Mouse (Mus musculus): ENCODE measurements around the gene Alg9.
"Not testable (repeated sequence)": the region's sequence is repeated elsewhere in the genome, so short reads cannot be mapped to it uniquely, and the experiment has no call there.

Alg9 gene

GRCm38 (mm10) chr9:50819716-50820115 lies 44.9 kb downstream of the Alg9 start:
- no peak for DNase-seq

GRCm38 (mm10) chr9:50821651-50822050 lies 46.8 kb downstream of the Alg9 start:
- DNase-seq: no peak

- no peak for DNase-seq
Measured at GRCm38 (mm10) chr9:50822216-50822615, 47.4 kb downstream of the Alg9 start.

- DNase-seq: no peak
Measured at GRCm38 (mm10) chr9:50823779-50824453, 49.1 kb downstream of the Alg9 start.

GRCm38 (mm10) chr9:50831514-50831913 lies 56.7 kb downstream of the Alg9 start:
- DNase-seq: no peak

- DNase-seq: no peak
Measured at GRCm38 (mm10) chr9:50832162-50832561, 57.3 kb downstream of the Alg9 start.

GRCm38 (mm10) chr9:50832582-50832981 lies 57.8 kb downstream of the Alg9 start:
- not testable (repeated sequence) for DNase-seq

GRCm38 (mm10) chr9:50833786-50834185 lies 59.0 kb downstream of the Alg9 start:
- DNase-seq: no peak

- DNase-seq: no peak
Measured at GRCm38 (mm10) chr9:50835068-50835705, 60.4 kb downstream of the Alg9 start.

GRCm38 (mm10) chr9:50836097-50836496 lies 61.3 kb downstream of the Alg9 start:
- DNase-seq: no peak

- DNase-seq: peak in 1 of 2 experiments; percentile 21
Measured at GRCm38 (mm10) chr9:50841079-50841789, 66.4 kb downstream of the Alg9 start.

GRCm38 (mm10) chr9:50845081-50845480 lies 70.3 kb downstream of the Alg9 start, which contains the start of gene Ppp2r1b:
Gene Ppp2r1b (plus strand): TSS chr9:50845301.
- DNase-seq: no peak

GRCm38 (mm10) chr9:50845547-50845946 lies 70.7 kb downstream of the Alg9 start:
- DNase-seq: no peak

- DNase-seq: no peak
Measured at GRCm38 (mm10) chr9:50847133-50847532, 72.3 kb downstream of the Alg9 start.

- DNase-seq: no peak
Measured at GRCm38 (mm10) chr9:50847606-50848368, 73.0 kb downstream of the Alg9 start.

GRCm38 (mm10) chr9:50848821-50849220 lies 74.0 kb downstream of the Alg9 start:
- no peak for DNase-seq

GRCm38 (mm10) chr9:50849249-50849648 lies 74.4 kb downstream of the Alg9 start:
- peak; percentile 56 to 84 for DNase-seq

- DNase-seq: no peak
Measured at GRCm38 (mm10) chr9:50849755-50850154, 74.9 kb downstream of the Alg9 start.

- DNase-seq: no peak
Measured at GRCm38 (mm10) chr9:50850271-50850670, 75.5 kb downstream of the Alg9 start.

GRCm38 (mm10) chr9:50850713-50851112 lies 75.9 kb downstream of the Alg9 start:
- DNase-seq: no peak

GRCm38 (mm10) chr9:50852634-50853349 lies 78.0 kb downstream of the Alg9 start:
- DNase-seq: no peak

GRCm38 (mm10) chr9:50854376-50854775 lies 79.6 kb downstream of the Alg9 start:
- DNase-seq: no peak
